Mouse (Mus musculus) kidney, adult 2 months (tissue): ENCODE measurements around the gene Tbc1d9b.

ENCODE experiments used
- CTCF ChIP-seq: fragments of 200-500 bp; conservative IDR thresholded peaks from 2 replicates; pipeline ENCODE4 v1.5.1; 2011; ENCODE audit warnings: low read depth, mild to moderate bottlenecking, control low read depth, low read length, moderate library complexity, mixed read lengths; ENCODE audit not compliant: insufficient read depth, insufficient read length
- POLR2A ChIP-seq: fragments of 200-500 bp; IDR thresholded peaks from one replicate; pipeline ENCODE4 v1.6.1; 2011; ENCODE audit warnings: low read depth, low read length, control low read depth

GRCm38 (mm10) chr11:50206037-50206436 is 74.8 kb downstream of the Tbc1d9b start:
- TF ChIP-seq CTCF = no peak
- no peak for TF ChIP-seq POLR2A
